Mouse (Mus musculus) kidney, adult 2 months (tissue): ENCODE results near the gene Tbx6. TPM values are rescaled to one million over a fixed set of nuclear protein-coding genes. Genes with fewer than 3 reads are reported as not detected.

Source experiments
- DNase-seq: peaks from one replicate; pipeline ENCODE4 v3.0.0; 2021
- H3K27ac ChIP-seq: fragments of 200-500 bp; 2 replicates; pipeline ENCODE4 v1.5.1; 2012; ENCODE audit warnings: low read depth, low read length, control low read depth, inconsistent platforms; ENCODE audit not compliant: insufficient read depth
- H3K27me3 ChIP-seq: fragments of 200-500 bp; replicated peaks from 2 replicates; pipeline ENCODE4 v1.6.1; 2012; ENCODE audit warnings: mild to moderate bottlenecking, moderate library complexity, low read length, inconsistent platforms; ENCODE audit not compliant: control insufficient read depth, insufficient read depth
- H3K36me3 ChIP-seq: fragments of 200-500 bp; 2 replicates; pipeline ENCODE4 v1.6.1; 2012; ENCODE audit warnings: mild to moderate bottlenecking, moderate library complexity, low read length, inconsistent platforms; ENCODE audit not compliant: control insufficient read depth, insufficient read depth
- H3K4me1 ChIP-seq: fragments of 200-500 bp; 2 replicates; pipeline ENCODE4 v1.6.1; 2011; ENCODE audit warnings: low read length; ENCODE audit not compliant: control insufficient read depth, insufficient read depth
- H3K4me3 ChIP-seq: fragments of 200-500 bp; 2 replicates; pipeline ENCODE4 v1.5.1; 2011; ENCODE audit warnings: mild to moderate bottlenecking, low read depth, low read length, control low read depth; ENCODE audit not compliant: insufficient read depth
- CTCF ChIP-seq: fragments of 200-500 bp; conservative IDR thresholded peaks from 2 replicates; pipeline ENCODE4 v1.5.1; 2011; ENCODE audit warnings: low read depth, mild to moderate bottlenecking, control low read depth, low read length, moderate library complexity, mixed read lengths; ENCODE audit not compliant: insufficient read depth, insufficient read length
- POLR2A ChIP-seq: fragments of 200-500 bp; IDR thresholded peaks from one replicate; pipeline ENCODE4 v1.6.1; 2011; ENCODE audit warnings: low read depth, low read length, control low read depth
- WGBS: fragments of 180-500 bp; shearing (Covaris S2); methylation state at CpG from one replicate; pipeline ENCODE4 v1.1.7; 2018; 5-methylcytosine and 5-hydroxymethylcytosine counted together
- polyA plus RNA-seq: library from polyadenylated mRNA; depleted of rRNA; stranded (reverse); fragments of >200 nt; gene quantifications from 2 replicates; pipeline ENCODE4 v1.2.3, GENCODE M21; 2012; rRNA removed

The Tbx6 gene
- 2.1 and 2.2 TPM in 2 replicates for polyA plus RNA-seq

DNA sequence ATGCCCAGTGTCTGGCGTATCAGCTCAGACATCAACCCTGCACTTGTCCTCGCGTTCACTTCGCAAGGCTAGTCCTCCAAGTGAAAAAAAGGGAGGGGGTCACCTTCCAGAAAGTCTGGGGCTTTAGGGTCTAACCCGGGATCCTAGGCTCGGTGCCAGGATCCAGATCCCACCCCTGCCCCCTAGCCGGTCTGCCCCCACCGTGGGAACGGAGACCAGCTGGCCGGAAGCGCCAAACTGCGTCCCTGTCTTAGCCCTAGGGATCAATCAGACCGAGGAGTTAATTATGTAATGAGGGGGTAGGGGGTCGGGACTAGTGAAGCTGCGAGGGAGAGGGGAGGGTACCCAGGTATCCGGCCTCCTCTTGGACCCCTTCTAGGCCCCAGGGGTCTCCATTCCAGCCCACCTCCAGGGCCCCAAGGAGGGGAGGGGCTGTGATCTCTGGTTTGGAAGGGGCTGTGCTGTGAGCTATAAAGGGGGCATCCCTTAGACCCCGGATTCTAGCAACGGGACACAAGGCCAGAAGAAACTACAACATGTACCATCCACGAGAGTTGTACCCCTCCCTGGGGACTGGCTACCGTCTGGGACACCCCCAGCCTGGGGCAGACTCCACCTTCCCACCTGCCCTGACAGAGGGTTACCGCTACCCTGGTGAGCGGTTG lies at the start of gene Tbx6:
Gene Tbx6, plus strand, starts transcription at position 513 of the 665 bp plus-strand sequence.
- peaks cover 15% of the 10 kb centered on the region; the same call in 1 of the 2 replicates for H3K4me1 ChIP-seq
- no peaks in the 10 kb centered on the region; the same call in 1 of the 2 replicates for H3K36me3 ChIP-seq
- H3K4me3 ChIP-seq: peak within 1 kb of the TSS; percentile 35
- H3K27me3 ChIP-seq: no peaks in the 10 kb centered on the region
- no peak within 1 kb of the TSS for H3K27ac ChIP-seq
- no peak for DNase-seq
- no peak for TF ChIP-seq CTCF
- no peak for TF ChIP-seq POLR2A
- WGBS: 15% methylated on average over 22 of the region's 22 CpGs

DNA sequence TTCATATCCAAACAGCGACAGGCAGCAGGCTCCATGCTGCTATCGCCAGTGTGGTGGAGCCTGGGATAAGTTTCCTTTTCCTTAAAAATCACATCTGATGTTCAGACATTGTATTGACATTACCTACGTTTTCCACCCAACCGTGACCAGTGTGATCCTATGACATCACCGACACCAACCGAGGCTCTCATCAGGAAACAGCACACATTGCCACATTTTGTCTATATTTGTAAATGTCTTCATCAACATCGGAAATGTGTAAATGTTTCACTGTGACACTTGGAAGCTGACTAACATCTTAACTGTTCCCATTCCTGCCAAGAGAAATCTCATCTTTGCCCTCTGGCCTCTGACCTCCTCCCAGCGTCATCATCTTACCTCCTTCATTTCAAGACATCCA lies 45.2 kb upstream of the Tbx6 start:
- H3K36me3 ChIP-seq: no peaks in the 10 kb centered on the region
- H3K27me3 ChIP-seq: no peaks in the 10 kb centered on the region
- WGBS: 66% methylated on average over 8 of the region's 8 CpGs
- TF ChIP-seq POLR2A: no peak
- no peak for TF ChIP-seq CTCF
- DNase-seq: no peak
- H3K4me3 ChIP-seq: no peak overlapping the region
- H3K4me1 ChIP-seq: no peaks in the 10 kb centered on the region
- H3K27ac ChIP-seq: no peak overlapping the region

DNA sequence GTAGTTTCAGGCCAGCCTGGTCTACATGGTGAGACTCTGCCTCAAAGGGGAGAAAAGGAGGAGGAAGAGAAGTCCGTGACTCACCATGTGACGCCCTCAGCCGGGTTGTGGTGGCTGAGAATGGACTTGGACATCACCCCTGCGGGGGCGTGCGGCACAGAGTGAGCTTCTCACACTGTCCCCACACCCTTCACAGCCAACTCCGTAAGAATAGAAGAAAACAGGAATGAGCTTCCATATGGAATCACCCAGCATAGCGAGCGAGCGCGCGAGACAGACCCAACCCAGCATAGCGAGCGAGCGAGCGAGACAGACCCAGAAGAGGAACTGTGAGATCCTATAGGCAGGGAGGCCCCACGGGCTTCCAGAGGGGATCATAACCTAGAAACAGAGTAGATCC lies 41.7 kb upstream of the Tbx6 start:
- Histone ChIP-seq H3K4me1 (no peaks in the 10 kb centered on the region), H3K27ac (no peak overlapping the region), H3K27me3 (no peaks in the 10 kb centered on the region), H3K4me3 (no peak overlapping the region), H3K36me3 (no peaks in the 10 kb centered on the region)
- no peak for DNase-seq
- WGBS: 72% methylated on average over 17 of the region's 17 CpGs
- TF ChIP-seq POLR2A (no peak), CTCF (no peak)

DNA sequence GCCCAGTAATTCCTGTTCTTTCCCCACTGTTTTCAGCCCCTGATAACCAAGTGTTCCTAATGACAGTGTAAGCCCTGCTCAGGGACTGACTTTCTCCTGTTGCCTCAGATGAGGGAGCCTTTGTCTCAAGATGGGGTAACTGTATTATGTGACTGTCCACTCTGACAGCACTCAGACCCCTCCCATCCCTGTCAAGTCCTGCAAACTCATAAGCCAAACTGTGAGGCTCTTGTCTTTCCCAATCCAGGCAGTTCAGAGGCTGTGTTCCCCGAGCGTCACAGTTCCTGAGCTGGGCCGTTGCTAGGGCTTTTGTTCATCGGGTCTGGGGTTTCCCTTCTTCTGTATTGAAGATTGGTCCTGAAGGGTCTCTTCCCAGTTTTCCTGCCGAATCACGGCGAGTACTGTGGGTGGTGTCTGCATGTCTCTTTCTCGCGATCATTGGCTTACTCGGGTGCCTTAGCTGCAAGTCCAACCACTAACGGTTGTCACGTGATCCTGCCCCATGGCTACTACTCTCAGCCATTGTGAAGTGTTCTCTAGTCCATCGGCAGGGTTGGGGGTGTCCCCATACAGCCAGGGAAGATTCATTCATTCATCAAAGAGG lies 41.0 kb upstream of the Tbx6 start:
- Histone ChIP-seq H3K27ac (no peak overlapping the region), H3K4me1 (no peaks in the 10 kb centered on the region), H3K27me3 (no peaks in the 10 kb centered on the region), H3K4me3 (no peak overlapping the region), H3K36me3 (no peaks in the 10 kb centered on the region)
- no peak for TF ChIP-seq CTCF
- TF ChIP-seq POLR2A: no peak
- no peak for DNase-seq
- WGBS: 83% methylated on average over 13 of the region's 13 CpGs

DNA sequence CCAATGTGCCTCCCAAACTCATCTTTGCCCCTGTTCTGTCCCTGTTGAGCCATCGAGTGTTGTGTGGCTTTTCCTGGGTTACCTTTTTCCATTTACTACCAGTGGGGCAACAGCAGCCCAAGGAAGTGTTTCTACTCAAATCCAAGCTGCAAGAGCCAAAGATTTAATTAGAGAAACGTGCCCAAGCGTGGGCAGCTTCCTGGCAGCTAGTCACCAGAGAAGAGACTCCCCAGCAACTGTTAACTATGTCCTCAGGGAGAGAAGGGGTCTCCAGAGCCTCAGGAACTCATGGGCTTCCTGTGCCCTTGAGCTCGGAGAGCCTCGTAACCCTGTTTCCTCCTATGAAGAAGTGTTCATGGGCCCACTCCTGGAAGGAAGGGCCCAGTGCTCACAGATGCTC lies 40.3 kb upstream of the Tbx6 start:
- no peak for DNase-seq
- Histone ChIP-seq H3K36me3 (no peaks in the 10 kb centered on the region), H3K27me3 (no peaks in the 10 kb centered on the region), H3K4me3 (no peak overlapping the region), H3K4me1 (no peaks in the 10 kb centered on the region), H3K27ac (no peak overlapping the region)
- WGBS: 65% methylated on average over 5 of the region's 5 CpGs
- TF ChIP-seq POLR2A (no peak), CTCF (no peak)

DNA sequence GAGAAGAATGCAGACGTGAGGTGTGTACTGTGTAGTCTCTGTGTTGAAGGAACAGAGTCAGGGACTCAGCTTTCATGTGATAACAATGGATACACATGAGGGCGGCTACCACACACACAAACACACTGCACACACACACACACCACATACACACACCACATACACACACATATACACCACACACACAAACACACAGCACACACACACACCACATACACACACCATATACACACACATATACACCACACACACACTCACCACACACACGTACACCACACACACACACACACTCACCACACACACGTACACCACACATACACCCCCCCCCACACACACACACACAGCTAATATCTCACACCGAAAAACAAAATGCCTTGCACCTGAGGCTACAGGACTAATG lies 39.8 kb upstream of the Tbx6 start:
- H3K27me3 ChIP-seq: no peaks in the 10 kb centered on the region
- H3K4me1 ChIP-seq: no peaks in the 10 kb centered on the region
- TF ChIP-seq POLR2A (no peak), CTCF (no peak)
- no peak overlapping the region for H3K4me3 ChIP-seq
- H3K36me3 ChIP-seq: no peaks in the 10 kb centered on the region
- DNase-seq: no peak
- WGBS: 89% methylated on average over 5 of the region's 5 CpGs
- H3K27ac ChIP-seq: no peak overlapping the region

DNA sequence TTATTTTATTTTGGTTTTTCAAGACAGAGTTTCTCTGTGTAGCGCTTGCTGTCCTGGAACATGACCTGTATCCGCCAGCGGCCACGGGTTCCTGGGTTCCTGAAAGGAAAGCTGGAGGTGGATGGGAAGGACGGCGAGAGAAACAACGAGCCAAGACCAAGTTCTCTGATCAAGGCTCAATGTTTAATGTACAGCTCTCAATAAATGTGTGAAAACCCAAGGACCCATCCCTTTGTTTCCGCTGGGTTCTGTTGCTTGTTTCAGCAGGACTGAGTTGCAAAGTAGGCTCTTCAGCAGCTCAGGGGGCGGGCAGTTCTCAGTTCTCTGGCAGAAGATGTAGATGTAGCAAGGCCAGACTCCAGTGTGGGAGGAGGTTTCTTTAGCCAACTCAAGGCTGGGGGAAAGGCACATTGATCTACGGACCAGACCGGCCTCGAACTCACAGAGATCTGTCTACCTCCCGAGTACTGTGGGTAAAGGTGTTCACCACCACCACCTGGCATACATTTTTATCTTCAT lies 39.3 kb upstream of the Tbx6 start:
- H3K27ac ChIP-seq: no peak overlapping the region
- H3K27me3 ChIP-seq: no peaks in the 10 kb centered on the region
- no peak overlapping the region for H3K4me3 ChIP-seq
- no peaks in the 10 kb centered on the region for H3K4me1 ChIP-seq
- H3K36me3 ChIP-seq: no peaks in the 10 kb centered on the region
- no peak for TF ChIP-seq CTCF
- TF ChIP-seq POLR2A: no peak
- no peak for DNase-seq
- 90% methylated on average over 13 of the region's 13 CpGs for WGBS
